Mouse (Mus musculus) cerebellum, adult 2 months (tissue): Measurements from ENCODE around the gene Hao1. TPM values are rescaled to one million over a fixed set of nuclear protein-coding genes. Genes with fewer than 3 reads are reported as not detected.

Source experiments
- DNase-seq, 2 experiments: peaks; one replicate each; pipeline ENCODE4 v3.0.0; 2021
- H3K27ac ChIP-seq: fragments of 200-500 bp; 2 replicates; pipeline ENCODE4 v1.5.1; 2012; ENCODE audit warnings: low read length, control low read depth, inconsistent platforms; ENCODE audit not compliant: insufficient read depth
- H3K27me3 ChIP-seq: fragments of 200-500 bp; 2 replicates; pipeline ENCODE4 v1.6.1; 2012; ENCODE audit warnings: inconsistent platforms, mild to moderate bottlenecking, low read length, moderate library complexity; ENCODE audit not compliant: control insufficient read depth, insufficient read depth
- H3K4me1 ChIP-seq: fragments of 200-500 bp; 2 replicates; pipeline ENCODE4 v1.6.1; 2011; ENCODE audit warnings: low read length; ENCODE audit not compliant: control insufficient read depth, insufficient read depth
- H3K4me3 ChIP-seq: fragments of 200-500 bp; replicated peaks from 2 replicates; pipeline ENCODE3; 2011; ENCODE audit warnings: mild to moderate bottlenecking, low read depth, low read length, control low read depth; ENCODE audit not compliant: insufficient read depth
- CTCF ChIP-seq: fragments of 200-500 bp; IDR thresholded peaks from 2 replicates; pipeline ENCODE4 v1.5.1; 2011; ENCODE audit warnings: low read depth, mild to moderate bottlenecking, control low read depth, low read length, moderate library complexity, borderline replicate concordance; ENCODE audit not compliant: insufficient read depth
- POLR2A ChIP-seq: fragments of 200-500 bp; IDR thresholded peaks from 2 replicates; pipeline ENCODE4 v1.6.1; 2011; ENCODE audit warnings: low read length, control low read depth, borderline replicate concordance; ENCODE audit not compliant: insufficient read depth
- WGBS: fragments of 180-500 bp; shearing (Covaris S2); methylation state at CpG from one replicate; pipeline ENCODE4 v1.1.7; 2018; 5-methylcytosine and 5-hydroxymethylcytosine counted together
- polyA plus RNA-seq: library from polyadenylated mRNA; depleted of rRNA; stranded (reverse); fragments of >200 nt; gene quantifications from 2 replicates; pipeline ENCODE4 v1.2.3, GENCODE M21; 2012

The Hao1 gene
- polyA plus RNA-seq, 1 experiment = not detected

DNA sequence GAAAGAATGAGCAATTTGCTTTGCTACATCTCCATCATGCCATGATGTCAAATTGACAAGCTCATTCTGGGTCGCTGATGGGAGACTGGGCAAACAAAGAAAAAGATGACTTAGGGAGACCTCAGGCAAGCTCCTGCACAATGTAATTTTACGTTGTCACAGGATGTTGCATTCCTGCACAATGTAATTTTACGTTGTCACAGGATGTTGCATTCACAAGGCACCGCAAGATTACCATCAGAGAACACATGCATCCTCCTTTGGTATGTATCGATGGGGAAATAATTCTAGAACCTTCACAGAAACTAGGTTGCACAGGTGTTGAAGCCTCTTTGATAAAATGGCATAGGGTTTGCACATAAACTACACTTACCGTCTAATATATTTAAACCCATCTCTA is 65.5 kb downstream of the Hao1 start:
- no peak for DNase-seq
- no peaks in the 10 kb centered on the region for H3K4me1 ChIP-seq
- H3K27me3 ChIP-seq = no peaks in the 10 kb centered on the region
- WGBS = 92% methylated on average over 6 of the region's 6 CpGs
- TF ChIP-seq POLR2A (no peak), CTCF (no peak)
- no peak overlapping the region for H3K27ac ChIP-seq
- no peak overlapping the region for H3K4me3 ChIP-seq

DNA sequence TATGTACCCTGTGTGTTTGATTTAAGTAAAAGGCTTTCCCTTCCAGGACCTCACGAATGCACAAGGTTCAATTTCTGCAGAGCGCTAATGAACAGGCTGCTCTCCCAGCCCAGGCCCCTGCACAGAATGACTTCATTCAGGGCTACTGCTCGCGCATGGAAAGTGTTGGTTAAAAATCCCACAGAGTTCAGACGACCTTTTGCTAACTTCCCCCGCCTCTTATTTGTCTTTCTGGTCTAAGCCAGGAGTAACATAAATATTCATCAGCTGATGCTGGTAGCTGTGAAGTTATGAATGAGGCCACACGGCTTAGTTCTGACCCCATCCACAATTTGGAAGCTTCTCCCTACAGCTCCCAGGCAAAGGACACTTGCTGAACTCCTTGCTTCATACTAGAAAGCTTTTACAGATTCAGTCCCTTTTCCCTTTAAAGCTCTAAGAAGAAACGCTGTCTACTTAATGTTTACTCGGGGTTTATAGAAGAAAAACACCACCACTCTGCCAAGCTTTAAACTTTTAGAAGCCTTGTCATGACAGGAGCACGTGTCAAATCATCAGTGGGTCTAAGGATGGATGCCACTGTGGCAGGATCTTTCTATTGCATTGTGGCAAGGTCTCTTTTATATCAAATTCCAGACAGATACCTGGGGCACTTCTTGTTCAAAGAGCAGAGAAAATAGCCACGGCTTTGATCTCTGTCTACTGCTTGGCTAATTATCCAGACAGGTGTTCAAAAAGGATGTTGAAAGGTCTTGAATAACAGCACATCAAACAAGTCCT is 67.9 kb downstream of the Hao1 start:
- no peak for DNase-seq
- TF ChIP-seq CTCF (no peak), POLR2A (no peak)
- WGBS = 55% methylated on average over 11 of the region's 11 CpGs
- Histone ChIP-seq H3K27ac (no peak overlapping the region), H3K4me3 (no peak overlapping the region), H3K27me3 (no peaks in the 10 kb centered on the region), H3K4me1 (no peaks in the 10 kb centered on the region)

DNA sequence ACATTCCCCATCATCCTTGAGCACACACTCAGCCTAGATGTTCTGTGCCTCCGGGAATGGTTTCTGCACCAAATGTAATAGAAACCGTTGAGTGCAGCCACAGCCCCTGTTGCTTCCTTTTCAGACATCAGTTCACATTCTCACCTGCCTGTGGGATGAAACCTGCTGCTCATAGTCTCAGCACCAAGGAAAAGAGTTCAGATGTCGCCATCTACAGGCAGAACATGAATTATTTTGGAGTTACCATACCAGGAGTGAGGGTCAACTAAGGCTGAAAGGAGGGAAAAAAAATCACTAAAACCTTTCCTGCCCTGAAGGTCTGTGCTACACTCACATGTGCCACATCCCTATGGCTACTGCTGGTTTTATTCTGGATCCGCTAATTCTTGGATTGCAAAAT is 71.5 kb downstream of the Hao1 start:
- TF ChIP-seq POLR2A (no peak), CTCF (peak; percentile 30; the same call in 1 of the 2 replicates)
- Histone ChIP-seq H3K4me3 (no peak overlapping the region), H3K27ac (no peak overlapping the region), H3K27me3 (no peaks in the 10 kb centered on the region), H3K4me1 (no peaks in the 10 kb centered on the region)
- WGBS = 38% methylated on average over 4 of the region's 4 CpGs
- DNase-seq = no peak

DNA sequence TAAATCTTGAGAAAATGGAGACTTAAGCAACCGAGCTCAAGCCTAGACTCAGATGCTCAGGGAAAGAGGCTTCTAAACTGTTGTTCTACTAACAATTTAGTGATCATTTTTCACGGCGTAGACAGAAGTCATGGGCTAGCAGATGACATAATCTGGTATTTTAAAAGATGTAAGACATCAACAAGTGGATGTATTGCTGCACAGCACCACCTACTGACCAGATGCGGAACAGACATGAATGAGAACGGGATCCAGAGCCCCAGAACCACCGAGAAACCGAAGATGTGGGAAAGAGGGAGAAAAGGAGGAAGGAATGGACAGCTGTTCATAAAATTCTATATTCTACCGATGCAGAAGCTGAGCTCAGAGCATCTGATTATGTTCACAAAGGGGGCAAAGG is 72.4 kb downstream of the Hao1 start:
- WGBS = 8% methylated on average over 8 of the region's 8 CpGs
- peak; percentile 30 to 60 for DNase-seq
- H3K4me1 ChIP-seq = no peaks in the 10 kb centered on the region
- H3K4me3 ChIP-seq = no peak overlapping the region
- TF ChIP-seq CTCF = peak; percentile 69; the same call in 1 of the 2 replicates
- TF ChIP-seq POLR2A = no peak
- H3K27ac ChIP-seq = no peak overlapping the region
- no peaks in the 10 kb centered on the region for H3K27me3 ChIP-seq

DNA sequence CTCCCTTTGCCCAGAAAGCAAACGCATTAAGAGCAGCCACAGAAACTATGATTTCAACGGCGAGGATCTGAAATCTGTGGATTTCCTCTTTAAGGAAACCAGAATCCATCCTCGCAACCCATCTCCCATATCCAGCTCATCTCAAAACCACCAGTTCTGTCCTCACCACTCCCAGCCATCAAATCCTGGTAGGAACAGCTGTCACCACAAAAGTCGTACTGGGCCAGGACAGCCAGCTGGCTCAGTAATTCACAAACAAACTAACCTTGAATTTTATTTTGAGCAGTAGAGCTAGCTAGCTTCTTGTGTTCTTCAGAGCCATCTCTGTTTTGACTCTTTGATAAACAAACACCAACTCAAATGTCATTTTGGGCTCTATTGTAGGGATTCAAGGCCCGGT is 73.0 kb downstream of the Hao1 start:
- TF ChIP-seq POLR2A (no peak), CTCF (no peak)
- WGBS = 89% methylated on average over 6 of the region's 6 CpGs
- no peaks in the 10 kb centered on the region for H3K4me1 ChIP-seq

DNA sequence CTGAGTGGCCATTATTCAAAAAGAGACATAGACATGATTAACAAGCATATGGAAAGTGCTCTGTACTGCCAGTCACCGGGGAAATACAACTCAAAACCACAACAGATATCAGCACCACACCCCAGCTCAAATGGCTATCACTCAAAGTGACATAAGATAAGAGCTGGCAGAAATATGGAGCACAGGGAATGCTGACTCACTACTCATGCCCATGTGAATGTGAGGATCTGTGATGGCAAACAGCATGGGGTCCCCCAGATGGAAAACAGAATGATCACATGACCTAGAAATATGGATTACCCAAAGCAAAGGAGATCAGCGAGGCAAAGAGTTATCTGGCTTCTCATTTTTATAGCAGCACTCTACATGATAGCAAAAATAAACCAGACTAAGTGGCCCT is 89.0 kb downstream of the Hao1 start:
- Histone ChIP-seq H3K4me3 (no peak overlapping the region), H3K27me3 (no peaks in the 10 kb centered on the region), H3K27ac (no peak overlapping the region), H3K4me1 (no peaks in the 10 kb centered on the region)
- WGBS = 81% methylated on average over 2 of the region's 2 CpGs
- no peak for DNase-seq
- TF ChIP-seq POLR2A = no peak
- TF ChIP-seq CTCF = no peak

More for the DNA sequence above, 73.0 kb downstream of the Hao1 start:
- no peak overlapping the region for H3K4me3 ChIP-seq
- H3K27me3 ChIP-seq = no peaks in the 10 kb centered on the region
- no peak for DNase-seq
- H3K27ac ChIP-seq = no peak overlapping the region

DNA sequence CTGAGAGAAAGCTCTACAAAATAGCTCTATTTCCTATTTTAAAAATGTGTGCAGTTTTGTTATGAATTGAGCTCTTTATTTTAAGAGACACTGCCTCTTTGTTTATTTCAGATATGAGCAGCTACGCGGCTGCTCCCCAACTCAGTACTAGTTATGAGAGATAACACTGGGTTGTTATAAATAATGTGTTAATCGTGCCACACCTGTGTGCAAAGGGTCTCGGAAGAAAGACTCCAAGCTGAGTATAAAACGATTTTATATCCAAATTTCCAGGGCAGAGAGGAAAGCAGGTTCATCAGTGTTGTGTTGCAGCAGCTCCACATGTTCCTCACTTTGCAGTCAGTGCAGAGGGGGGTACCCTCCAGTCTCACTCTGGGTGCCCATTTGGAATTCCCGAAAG is 91.8 kb downstream of the Hao1 start:
- 84% methylated on average over 6 of the region's 6 CpGs for WGBS
- no peaks in the 10 kb centered on the region for H3K27me3 ChIP-seq
- H3K27ac ChIP-seq = no peak overlapping the region
- H3K4me3 ChIP-seq = no peak overlapping the region
- H3K4me1 ChIP-seq = no peaks in the 10 kb centered on the region
- no peak for DNase-seq
- no peak for TF ChIP-seq CTCF
- TF ChIP-seq POLR2A = no peak

DNA sequence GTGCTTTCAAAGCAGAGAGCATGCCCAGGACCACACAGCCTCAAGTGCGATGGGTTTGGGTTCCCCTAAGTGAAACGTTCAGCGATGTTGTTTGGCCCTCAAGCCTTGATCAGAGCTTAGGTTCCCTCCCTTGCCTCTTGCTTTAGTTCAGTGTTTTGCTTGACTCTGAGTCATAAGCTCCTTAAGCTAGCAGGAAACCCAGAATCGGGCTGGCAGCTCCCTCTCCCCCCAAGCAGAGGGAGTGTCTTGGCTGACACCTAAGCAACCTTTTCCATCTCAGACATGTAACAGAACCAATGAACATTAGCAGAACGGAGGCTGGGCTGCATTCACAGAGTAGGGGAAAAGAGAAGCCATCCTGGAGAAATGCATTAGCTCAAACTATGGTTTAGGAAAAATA is 93.3 kb downstream of the Hao1 start:
- no peak overlapping the region for H3K4me3 ChIP-seq
- H3K27me3 ChIP-seq = no peaks in the 10 kb centered on the region
- no peaks in the 10 kb centered on the region for H3K4me1 ChIP-seq
- no peak overlapping the region for H3K27ac ChIP-seq
- no peak for DNase-seq
- WGBS = 74% methylated on average over 5 of the region's 5 CpGs
- TF ChIP-seq CTCF (no peak), POLR2A (no peak)
